8 mouse cellular contexts compared by ENCODE assay signal in genomic region chr9:61378516-61378915, GRCm38 (mm10). TPM values are rescaled to one million over a fixed set of nuclear protein-coding genes. Genes with fewer than 3 reads are reported as not detected.
A peak's percentile ranks its signal among the peaks of the same experiment; 100 is the strongest.
DNase-seq lines count a peak whose midpoint lies in the region; ATAC-seq and TF ChIP-seq lines count a peak whose summit lies in the region.

No protein-coding gene starts in this region.

- no peak for TF ChIP-seq CTCF in intestine, postnatal 0 days (IDR thresholded peaks at IDR 0.05; ENCODE audit: low read depth)

- 0 out of 2 replicates have a peak overlapping the region, but pooled peaks have one; percentile 78 for H3K4me2 ChIP-seq in kidney, embryonic 15.5 days
- peak overlapping the region; percentile 98; the same call in 1 of the 2 replicates for H3K4me2 ChIP-seq in forebrain, embryonic 11.5 days (ENCODE audit: low read depth, low read length, severe bottlenecking)
- peak overlapping the region; percentile 96; the same call in 1 of the 2 replicates for H3K4me2 ChIP-seq in intestine, postnatal 0 days (replicated peaks; ENCODE audit: low read depth)

- peaks cover 4% of the 10 kb centered on the region; the same call in 1 of the 2 replicates for H3K27me3 ChIP-seq in kidney, embryonic 15.5 days
- H3K27me3 ChIP-seq in forebrain, embryonic 11.5 days (ENCODE audit: control insufficient read depth, insufficient read depth, low read length), result no peaks in the 10 kb centered on the region
- H3K27me3 ChIP-seq in intestine, postnatal 0 days (replicated peaks; ENCODE audit: control insufficient read depth, insufficient read depth, low read length), result no peaks in the 10 kb centered on the region

- no peak for DNase-seq in kidney, adult 18-20 months
- DNase-seq in NIH3T3 (ENCODE audit: low read depth), result peak; percentile 54
- DNase-seq in forebrain, embryonic 11.5 days (ENCODE audit: low spot score), result no peak
- DNase-seq in T-cell, adult 2 months (ENCODE audit: low spot score), result no peak
- DNase-seq in ovary, postnatal 36 days (ENCODE audit: low spot score), result no peak

- peaks cover 82% of the 10 kb centered on the region for H3K4me1 ChIP-seq in kidney, embryonic 15.5 days
- peaks cover 78% of the 10 kb centered on the region for H3K4me1 ChIP-seq in forebrain, embryonic 11.5 days (replicated peaks; ENCODE audit: control insufficient read depth, insufficient read depth, low read length)
- H3K4me1 ChIP-seq in intestine, postnatal 0 days (replicated peaks; ENCODE audit: control insufficient read depth, insufficient read depth, low read length), result peaks cover 44% of the 10 kb centered on the region

- H3K9ac ChIP-seq in kidney, embryonic 15.5 days, result no peak overlapping the region
- H3K9ac ChIP-seq in forebrain, embryonic 11.5 days (ENCODE audit: low read length), result no peak overlapping the region
- no peak overlapping the region for H3K9ac ChIP-seq in intestine, postnatal 0 days (ENCODE audit: low read depth, low read length)

- no peaks in the 10 kb centered on the region for H3K9me3 ChIP-seq in kidney, embryonic 15.5 days (replicated peaks)
- no peaks in the 10 kb centered on the region for H3K9me3 ChIP-seq in forebrain, embryonic 11.5 days (ENCODE audit: control insufficient read depth, low read length)
- no peaks in the 10 kb centered on the region for H3K9me3 ChIP-seq in intestine, postnatal 0 days (ENCODE audit: control insufficient read depth)

- H3K36me3 ChIP-seq in kidney, embryonic 15.5 days, result peaks cover 55% of the 10 kb centered on the region
- peaks cover 3% of the 10 kb centered on the region; the same call in 1 of the 2 replicates for H3K36me3 ChIP-seq in forebrain, embryonic 11.5 days (ENCODE audit: control insufficient read depth, insufficient read depth, low read length)
- H3K36me3 ChIP-seq in intestine, postnatal 0 days (ENCODE audit: control insufficient read depth, insufficient read depth), result peaks cover 34% of the 10 kb centered on the region

- ATAC-seq in kidney, embryonic 15.5 days (replicated peaks; ENCODE audit: low FRiP score), result no peak
- no peak for ATAC-seq in forebrain, embryonic 11.5 days (replicated peaks; ENCODE audit: low FRiP score)
- ATAC-seq in intestine, postnatal 0 days, result no peak
- ATAC-seq in neutrophil, adult 5-6 weeks (ENCODE audit: extremely low read depth, insufficient number of reproducible peaks, low FRiP score, poor library complexity, severe bottlenecking), result 0 out of 2 replicates have a peak, but pooled peaks have one; percentile 10

- no peak overlapping the region for H3K4me3 ChIP-seq in kidney, embryonic 15.5 days (replicated peaks)
- no peak overlapping the region for H3K4me3 ChIP-seq in forebrain, embryonic 11.5 days (ENCODE audit: low read depth, low read length)
- no peak overlapping the region for H3K4me3 ChIP-seq in intestine, postnatal 0 days (ENCODE audit: low read depth, low read length)

- WGBS in kidney, embryonic 15.5 days, result 31% methylated on average over 8 of the region's 8 CpGs
- 34% methylated on average over 8 of the region's 8 CpGs for WGBS in forebrain, embryonic 11.5 days
- 43% methylated on average over 8 of the region's 8 CpGs for WGBS in intestine, postnatal 0 days

- no peak overlapping the region for H3K27ac ChIP-seq in kidney, embryonic 15.5 days
- H3K27ac ChIP-seq in forebrain, embryonic 11.5 days (ENCODE audit: low read depth, low read length), result peak overlapping the region; percentile 26; the same call in 1 of the 2 replicates
- peak overlapping the region; percentile 81 for H3K27ac ChIP-seq in intestine, postnatal 0 days (ENCODE audit: low read depth, low read length)

RNA-seq across cellular contexts. Expression of gene Tle3, which starts 6.3 kb away (rescaled TPM):
- polyA plus RNA-seq in kidney, embryonic 15.5 days (2015; fragmentation: Nextera tagmentation; extraction: Ambion mirVana), result 26.1 and 30.9 TPM in 2 replicates
- 57.8 and 58.2 TPM in 2 replicates for polyA plus RNA-seq in forebrain, embryonic 11.5 days (2014; fragmentation: Nextera tagmentation; extraction: Ambion mirVana)
- 24.3 and 28.6 TPM in 2 replicates for polyA plus RNA-seq in intestine, postnatal 0 days (2015; fragmentation: Nextera tagmentation; extraction: Ambion mirVana)
- total RNA-seq in neutrophil, adult 5-6 weeks (2017), result 232 and 253 TPM in 2 replicates
